Mouse (Mus musculus) R1 (cell line): ENCODE data around the gene Cacng1.

Experiments used
- DNase-seq: peaks from one replicate; pipeline ENCODE4 v3.0.0-alpha.2; 2018; ENCODE audit warnings: low read depth, low spot score

Gene Cacng1

GRCm38 (mm10) chr11:107657117-107657516 lies 59.2 kb downstream of the Cacng1 start:
- no peak for DNase-seq

DNA sequence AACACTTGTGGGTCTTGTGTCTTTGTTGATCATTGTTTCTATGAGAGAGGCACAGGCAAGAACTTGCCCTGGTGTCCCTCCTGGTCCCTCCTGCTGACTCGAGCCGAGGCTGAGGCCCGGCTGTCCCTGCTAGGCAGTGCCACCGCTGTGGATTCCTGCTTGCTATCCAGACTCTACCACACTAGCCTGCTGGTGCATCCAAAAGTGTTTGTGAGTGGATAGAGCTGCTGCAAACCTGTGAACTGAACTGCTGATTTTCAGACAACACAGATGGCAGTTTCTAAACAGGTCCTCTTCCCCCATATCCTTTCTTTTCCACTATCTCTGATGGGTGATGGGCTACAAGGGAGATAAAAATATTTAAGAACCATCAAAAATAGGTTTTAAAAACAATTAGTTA lies 60.8 kb downstream of the Cacng1 start:
- no peak for DNase-seq
